Mouse (Mus musculus) myocyte (in vitro differentiated cells): ENCODE data around the gene Ints3. TPM values are rescaled to one million over a fixed set of nuclear protein-coding genes. Genes with fewer than 3 reads are reported as not detected.

ENCODE experiments used
- H3K27me3 ChIP-seq: one replicate; pipeline ENCODE4 v1.6.1; 2011; ENCODE audit not compliant: control insufficient read depth, insufficient read depth, insufficient read length
- H3K36me3 ChIP-seq: one replicate; pipeline ENCODE4 v1.6.1; 2011; ENCODE audit not compliant: control insufficient read depth, insufficient read depth
- H3K4me2 ChIP-seq: one replicate; pipeline ENCODE4 v1.6.1; 2011; ENCODE audit warnings: low read depth, control low read depth
- H3K4me3 ChIP-seq: one replicate; pipeline ENCODE4 v1.5.1; 2011; ENCODE audit warnings: mild to moderate bottlenecking, control low read depth, moderate library complexity
- H3K79me2 ChIP-seq: one replicate; pipeline ENCODE4 v1.6.1; 2011; ENCODE audit not compliant: control insufficient read depth, insufficient read depth
- H3ac ChIP-seq: one replicate; pipeline ENCODE4 v1.6.1; 2011; ENCODE audit not compliant: control insufficient read depth, insufficient read length
- CEBPB ChIP-seq: IDR thresholded peaks from 2 replicates; pipeline ENCODE4 v1.6.1; 2011; ENCODE audit warnings: mild to moderate bottlenecking, moderate library complexity; ENCODE audit not compliant: poor library complexity, insufficient read depth, severe bottlenecking
- E2F4 ChIP-seq: IDR thresholded peaks from one replicate; pipeline ENCODE4 v1.6.1; 2011; ENCODE audit warnings: mild to moderate bottlenecking, control low read depth, moderate library complexity; ENCODE audit not compliant: insufficient read depth
- MAX ChIP-seq: IDR thresholded peaks from one replicate; pipeline ENCODE4 v1.6.1; 2011; ENCODE audit warnings: low read depth, mild to moderate bottlenecking, control low read depth
- MYOD1 ChIP-seq, 3 experiments: IDR thresholded peaks; one replicate each; pipeline ENCODE4 v1.6.1; 2011; ENCODE audit warnings: control low read depth in 2 of 3, low read depth in 2 of 3, mild to moderate bottlenecking in 2 of 3, moderate library complexity in 1 of 3; ENCODE audit not compliant: insufficient read length in 2 of 3, control insufficient read depth in 1 of 3
- MYOG ChIP-seq, 3 experiments: IDR thresholded peaks; one replicate each; pipeline ENCODE4 v1.6.1; 2011; ENCODE audit warnings: control low read depth in 2 of 3, low read depth in 2 of 3, mild to moderate bottlenecking in 2 of 3; ENCODE audit not compliant: insufficient read length in 2 of 3, control insufficient read depth in 1 of 3, insufficient read depth in 1 of 3
- POLR2A ChIP-seq: IDR thresholded peaks from one replicate; pipeline ENCODE4 v1.6.1; 2011; ENCODE audit warnings: low read depth, mild to moderate bottlenecking, control low read depth, moderate library complexity; ENCODE audit not compliant: insufficient read length
- POLR2AphosphoS2 ChIP-seq: IDR thresholded peaks from one replicate; pipeline ENCODE4 v1.6.1; 2011; ENCODE audit warnings: low read depth, control low read depth; ENCODE audit not compliant: insufficient read length
- REST ChIP-seq: IDR thresholded peaks from one replicate; pipeline ENCODE4 v1.6.1; 2011; ENCODE audit warnings: mild to moderate bottlenecking, control low read depth, moderate library complexity; ENCODE audit not compliant: insufficient read depth, insufficient read length
- SRF ChIP-seq: IDR thresholded peaks from one replicate; pipeline ENCODE4 v1.6.1; 2011; ENCODE audit warnings: low read depth; ENCODE audit not compliant: control insufficient read depth, insufficient read length
- TCF12 ChIP-seq: IDR thresholded peaks from one replicate; pipeline ENCODE4 v1.6.1; 2011; ENCODE audit warnings: mild to moderate bottlenecking, control low read depth; ENCODE audit not compliant: poor library complexity, insufficient read depth, severe bottlenecking
- TCF3 ChIP-seq: IDR thresholded peaks from one replicate; pipeline ENCODE4 v1.6.1; 2011; ENCODE audit warnings: low read depth, control low read depth; ENCODE audit not compliant: insufficient read length
- USF1 ChIP-seq: IDR thresholded peaks from one replicate; pipeline ENCODE4 v1.6.1; 2011; ENCODE audit warnings: low read depth, mild to moderate bottlenecking, control low read depth, moderate library complexity
- polyA plus RNA-seq: library from polyadenylated mRNA; unstranded; fragments of >200 nt; fragmentation: generic; extraction: Trizol; gene quantifications from one replicate; pipeline ENCODE4 v1.2.1, GENCODE M21; 2012; ENCODE audit warnings: missing spikeins

Ints3 gene
- polyA plus RNA-seq, 1 experiment: 24.2 TPM

- no peak overlapping the region for H3K4me2 ChIP-seq
- TF ChIP-seq USF1 (no peak), POLR2A (no peak), TCF3 (no peak), TCF12 (no peak), MYOG (IDR thresholded peaks at IDR 0.05; ENCODE audit: control insufficient read depth in 1 of 3, insufficient read depth in 1 of 3, insufficient read length in 2 of 3, low read depth in 2 of 3) (no peak), SRF (no peak), POLR2AphosphoS2 (no peak)
- H3ac ChIP-seq: no peak overlapping the region
- H3K36me3 ChIP-seq: no peaks in the 10 kb centered on the region
- no peaks in the 10 kb centered on the region for H3K79me2 ChIP-seq
- no peak overlapping the region for H3K4me3 ChIP-seq
- no peaks in the 10 kb centered on the region for H3K27me3 ChIP-seq
Measured at GRCm38 (mm10) chr3:90386817-90387216, 46.6 kb downstream of the Ints3 start.

- Histone ChIP-seq H3K79me2 (no peaks in the 10 kb centered on the region), H3K36me3 (no peaks in the 10 kb centered on the region), H3K4me2 (no peak overlapping the region), H3K27me3 (no peaks in the 10 kb centered on the region), H3ac (no peak overlapping the region), H3K4me3 (no peak overlapping the region)
- TF ChIP-seq TCF12 (no peak), MYOG (IDR thresholded peaks at IDR 0.05; ENCODE audit: control insufficient read depth in 1 of 3, insufficient read depth in 1 of 3, insufficient read length in 2 of 3, low read depth in 2 of 3) (no peak), POLR2AphosphoS2 (no peak), SRF (no peak), MAX (no peak), POLR2A (no peak), MYOD1 (IDR thresholded peaks at IDR 0.05; ENCODE audit: control insufficient read depth in 1 of 3, insufficient read length in 2 of 3, low read depth in 2 of 3) (no peak), TCF3 (no peak), USF1 (no peak), REST (no peak), CEBPB (no peak), E2F4 (no peak)
Measured at GRCm38 (mm10) chr3:90384851-90385375, 48.5 kb downstream of the Ints3 start.

DNA sequence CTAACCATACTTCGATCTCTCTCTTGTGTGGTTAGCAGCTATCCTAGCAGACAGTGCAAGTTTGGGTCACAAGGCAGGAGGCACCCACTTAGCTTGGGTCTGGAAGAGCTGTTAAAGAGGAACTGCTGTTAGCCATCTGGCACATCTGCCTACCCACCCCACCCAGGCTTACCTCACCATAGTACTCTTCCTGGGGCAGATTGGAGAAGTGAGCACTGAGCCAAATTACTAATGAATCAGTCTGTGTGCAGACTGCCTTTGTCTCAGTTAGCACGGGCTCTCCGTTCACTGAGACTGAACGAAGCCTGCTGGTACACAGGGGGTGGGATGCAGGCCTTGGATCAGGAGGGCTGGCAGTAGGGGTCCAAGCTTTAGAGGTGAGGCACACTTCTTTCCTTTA, 49.7 kb downstream of the Ints3 start:
- no peaks in the 10 kb centered on the region for H3K27me3 ChIP-seq
- TF ChIP-seq MAX (no peak), MYOD1 (IDR thresholded peaks at IDR 0.05; ENCODE audit: control insufficient read depth in 1 of 3, insufficient read length in 2 of 3, low read depth in 2 of 3) (no peak), E2F4 (no peak), REST (no peak), POLR2A (no peak), TCF12 (no peak), MYOG (IDR thresholded peaks at IDR 0.05; ENCODE audit: control insufficient read depth in 1 of 3, insufficient read depth in 1 of 3, insufficient read length in 2 of 3, low read depth in 2 of 3) (no peak), TCF3 (no peak), CEBPB (no peak), SRF (no peak), POLR2AphosphoS2 (no peak), USF1 (no peak)
- H3K36me3 ChIP-seq: no peaks in the 10 kb centered on the region
- H3K4me3 ChIP-seq: no peak overlapping the region
- no peaks in the 10 kb centered on the region for H3K79me2 ChIP-seq
- H3K4me2 ChIP-seq: no peak overlapping the region
- H3ac ChIP-seq: no peak overlapping the region

- H3ac ChIP-seq: no peak overlapping the region
- TF ChIP-seq MAX (no peak), POLR2A (no peak), SRF (no peak), CEBPB (no peak), TCF3 (no peak), POLR2AphosphoS2 (no peak), E2F4 (no peak), USF1 (no peak), TCF12 (no peak), REST (no peak), MYOD1 (IDR thresholded peaks at IDR 0.05; ENCODE audit: control insufficient read depth in 1 of 3, insufficient read length in 2 of 3, low read depth in 2 of 3) (no peak), MYOG (IDR thresholded peaks at IDR 0.05; ENCODE audit: control insufficient read depth in 1 of 3, insufficient read depth in 1 of 3, insufficient read length in 2 of 3, low read depth in 2 of 3) (no peak)
- no peak overlapping the region for H3K4me3 ChIP-seq
- no peaks in the 10 kb centered on the region for H3K79me2 ChIP-seq
- H3K36me3 ChIP-seq: no peaks in the 10 kb centered on the region
- no peaks in the 10 kb centered on the region for H3K27me3 ChIP-seq
- H3K4me2 ChIP-seq: no peak overlapping the region
Measured at GRCm38 (mm10) chr3:90381727-90382126, 51.7 kb downstream of the Ints3 start.

DNA sequence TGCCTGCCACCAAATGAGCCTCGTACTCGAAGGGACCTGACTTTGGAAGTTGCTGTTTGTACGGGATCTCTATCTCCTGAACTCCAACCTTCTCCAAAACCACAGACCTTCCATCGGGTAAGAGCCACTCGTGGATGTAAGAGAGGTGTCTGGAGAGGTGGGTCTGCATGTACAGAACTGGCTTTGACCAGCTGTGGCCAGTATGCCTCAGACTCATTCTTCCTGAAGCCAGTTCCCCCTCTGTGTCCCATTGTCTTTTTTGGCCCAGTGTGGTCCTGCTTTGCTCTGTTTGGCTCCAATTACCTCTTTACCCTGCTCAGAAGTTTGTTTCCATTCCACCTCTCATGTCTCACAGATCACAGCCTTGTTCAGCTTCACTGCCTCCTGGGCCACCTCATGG, 54.9 kb downstream of the Ints3 start:
- H3K27me3 ChIP-seq: no peaks in the 10 kb centered on the region
- TF ChIP-seq USF1: no peak
- TF ChIP-seq SRF: no peak
- no peak for TF ChIP-seq TCF3
- no peak for TF ChIP-seq MAX
- TF ChIP-seq MYOD1 (IDR thresholded peaks at IDR 0.05; ENCODE audit: control insufficient read depth in 1 of 3, insufficient read length in 2 of 3, low read depth in 2 of 3): no peak
- TF ChIP-seq CEBPB: no peak
- no peak for TF ChIP-seq E2F4
- no peak for TF ChIP-seq POLR2A
- TF ChIP-seq TCF12: no peak
- TF ChIP-seq REST: no peak
- TF ChIP-seq MYOG (IDR thresholded peaks at IDR 0.05; ENCODE audit: control insufficient read depth in 1 of 3, insufficient read depth in 1 of 3, insufficient read length in 2 of 3, low read depth in 2 of 3): no peak
- TF ChIP-seq POLR2AphosphoS2: no peak
- H3K4me2 ChIP-seq: no peak overlapping the region

More for the DNA sequence above, 54.9 kb downstream of the Ints3 start:
- Histone ChIP-seq H3K79me2 (no peaks in the 10 kb centered on the region), H3K4me3 (no peak overlapping the region), H3ac (no peak overlapping the region), H3K36me3 (no peaks in the 10 kb centered on the region)
